Mouse (Mus musculus) brain, embryonic 14.5 days (tissue): ENCODE measurements around the gene Plxnd1.

Source experiments
- CTCF ChIP-seq: fragments of 200-500 bp; IDR thresholded peaks from 2 replicates; pipeline ENCODE4 v1.5.1; 2012; ENCODE audit warnings: inconsistent platforms, mild to moderate bottlenecking, moderate library complexity, borderline replicate concordance; ENCODE audit not compliant: insufficient read depth, insufficient read length; ENCODE audit errors: extremely low read depth
- POLR2A ChIP-seq: fragments of 200-500 bp; IDR thresholded peaks from 2 replicates; pipeline ENCODE4 v1.6.1; 2012; ENCODE audit warnings: mild to moderate bottlenecking, inconsistent platforms, borderline replicate concordance; ENCODE audit not compliant: poor library complexity, insufficient read depth, insufficient read length, severe bottlenecking; ENCODE audit errors: extremely low read depth

GRCm38 (mm10) chr6:115906871-115907270 lies 87.9 kb downstream of the Plxnd1 start:
- TF ChIP-seq CTCF (no peak), POLR2A (no peak)
